Mouse (Mus musculus) cerebellum, adult 2 months (tissue): ENCODE measurements around the gene Mtcl1.

Source experiments
- CTCF ChIP-seq: fragments of 200-500 bp; IDR thresholded peaks from 2 replicates; pipeline ENCODE4 v1.5.1; 2011; ENCODE audit warnings: low read depth, mild to moderate bottlenecking, control low read depth, low read length, moderate library complexity, borderline replicate concordance; ENCODE audit not compliant: insufficient read depth
- POLR2A ChIP-seq: fragments of 200-500 bp; IDR thresholded peaks from 2 replicates; pipeline ENCODE4 v1.6.1; 2011; ENCODE audit warnings: low read length, control low read depth, borderline replicate concordance; ENCODE audit not compliant: insufficient read depth

DNA sequence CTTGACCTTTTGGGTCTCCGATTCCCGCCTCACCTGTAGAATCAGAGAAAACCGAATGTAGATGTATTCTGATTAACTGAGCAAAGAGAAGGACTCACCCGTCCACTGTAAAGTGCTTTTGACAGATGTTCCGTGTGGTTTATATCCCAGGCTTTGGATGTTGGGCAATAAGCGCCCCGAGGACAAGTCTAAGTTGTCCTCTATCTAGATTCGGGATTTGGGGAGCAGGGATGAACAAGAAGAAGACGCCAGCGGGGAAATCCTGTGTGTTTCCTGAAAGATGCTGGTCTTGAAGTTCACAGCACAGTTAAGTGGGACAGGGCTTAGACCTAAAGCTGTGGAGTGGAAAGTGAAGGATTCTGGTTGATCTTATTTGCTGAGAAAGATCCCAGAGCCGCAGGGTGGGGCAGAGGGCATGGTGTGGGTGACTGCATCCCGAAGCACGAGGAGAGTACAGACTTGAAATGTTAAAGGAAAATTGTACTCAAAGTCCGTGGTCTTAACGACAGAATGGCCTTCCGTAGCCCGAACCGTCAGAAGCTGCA is 1.0 kb upstream of the Mtcl1 start:
- TF ChIP-seq POLR2A, result no peak
- TF ChIP-seq CTCF, result no peak
